Mouse (Mus musculus) lung, embryonic 14.5 days (tissue): ENCODE results near the gene Grwd1. TPM values are rescaled to one million over a fixed set of nuclear protein-coding genes. Genes with fewer than 3 reads are reported as not detected.

Experiments used
- ATAC-seq: fragments of 200-750 bp; cut with Nextera tagmentation; 2 replicates; pipeline ENCODE4 v1.8.0; 2017; ENCODE audit warnings: mild to moderate bottlenecking, moderate TSS enrichment, moderate library complexity; ENCODE audit not compliant: insufficient read depth
- DNase-seq: peaks from one replicate; pipeline ENCODE4 v3.0.0-alpha.2; 2015
- H3K27ac ChIP-seq: fragments of 300-500 bp; sonication (generic); 2 replicates; pipeline ENCODE4 v1.5.1; 2014; ENCODE audit warnings: low read depth, mild to moderate bottlenecking, moderate library complexity
- H3K27me3 ChIP-seq: fragments of 300-500 bp; sonication (generic); 2 replicates; pipeline ENCODE4 v1.6.1; 2014; ENCODE audit warnings: low read length, control low read depth; ENCODE audit not compliant: insufficient read depth
- H3K36me3 ChIP-seq: fragments of 300-500 bp; sonication (generic); 2 replicates; pipeline ENCODE4 v1.6.1; 2014; ENCODE audit warnings: control low read depth; ENCODE audit not compliant: insufficient read depth
- H3K4me1 ChIP-seq: fragments of 300-500 bp; sonication (generic); 2 replicates; pipeline ENCODE4 v1.6.1; 2014; ENCODE audit warnings: antibody characterized with exemption, control low read depth; ENCODE audit not compliant: insufficient read depth
- H3K4me2 ChIP-seq: fragments of 300-500 bp; sonication (generic); 2 replicates; pipeline ENCODE4 v1.6.1; 2014; ENCODE audit warnings: mild to moderate bottlenecking
- H3K4me3 ChIP-seq: fragments of 300-500 bp; sonication (generic); 2 replicates; pipeline ENCODE4 v1.5.1; 2014; ENCODE audit warnings: low read depth, low read length
- H3K9ac ChIP-seq: fragments of 300-500 bp; sonication (generic); 2 replicates; pipeline ENCODE4 v1.6.1; 2014
- H3K9me3 ChIP-seq: fragments of 300-500 bp; sonication (generic); 2 replicates; pipeline ENCODE4 v1.6.1; 2016; ENCODE audit warnings: low read depth, low read length, control low read depth
- CTCF ChIP-seq: IDR thresholded peaks from 2 replicates; pipeline ENCODE4 v1.5.1; 2016; ENCODE audit warnings: antibody characterized with exemption, low read depth
- WGBS: fragments of 180-500 bp; shearing (Covaris S2); extraction: QIAGEN DNeasy Blood & Tissue Kit; methylation state at CpG from one replicate; pipeline ENCODE4 v1.1.7; 2014; 5-methylcytosine and 5-hydroxymethylcytosine counted together
- polyA plus RNA-seq: library from polyadenylated mRNA; unstranded; fragments of >200 nt; fragmentation: Nextera tagmentation; extraction: Ambion mirVana; gene quantifications from 2 replicates; pipeline ENCODE4 v1.2.1, GENCODE M21; 2014

Gene Grwd1
- polyA plus RNA-seq, 1 experiment from 2014 or later, result 95.3 TPM

DNA sequence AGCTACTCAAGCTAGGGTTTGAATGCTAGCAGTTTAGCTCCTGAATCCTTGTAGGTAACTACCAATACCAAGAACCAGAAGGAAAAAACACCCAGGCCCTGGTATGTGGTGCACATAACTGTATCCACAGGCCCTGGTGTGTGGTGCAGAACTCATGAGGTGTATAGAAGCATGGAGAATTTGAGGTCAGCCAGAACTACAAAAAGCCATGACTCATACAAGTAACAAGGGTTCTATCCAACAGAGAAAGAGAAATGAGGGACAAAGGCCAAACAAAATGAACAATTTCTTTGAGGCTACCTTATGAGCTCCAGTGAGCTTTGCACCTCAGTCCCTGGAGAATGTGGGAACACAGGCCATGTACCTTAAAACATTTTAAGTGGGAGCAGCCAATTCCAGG lies 9.8 kb downstream of the Grwd1 start:
- no peak overlapping the region for H3K4me2 ChIP-seq
- H3K27me3 ChIP-seq, result no peaks in the 10 kb centered on the region
- no peak overlapping the region for H3K9ac ChIP-seq
- H3K4me1 ChIP-seq, result no peaks in the 10 kb centered on the region
- ATAC-seq (no peak), DNase-seq (no peak)
- no peak for TF ChIP-seq CTCF
- H3K36me3 ChIP-seq, result peaks cover 37% of the 10 kb centered on the region
- H3K27ac ChIP-seq, result no peak overlapping the region
- H3K9me3 ChIP-seq, result no peaks in the 10 kb centered on the region
- H3K4me3 ChIP-seq, result no peak overlapping the region

DNA sequence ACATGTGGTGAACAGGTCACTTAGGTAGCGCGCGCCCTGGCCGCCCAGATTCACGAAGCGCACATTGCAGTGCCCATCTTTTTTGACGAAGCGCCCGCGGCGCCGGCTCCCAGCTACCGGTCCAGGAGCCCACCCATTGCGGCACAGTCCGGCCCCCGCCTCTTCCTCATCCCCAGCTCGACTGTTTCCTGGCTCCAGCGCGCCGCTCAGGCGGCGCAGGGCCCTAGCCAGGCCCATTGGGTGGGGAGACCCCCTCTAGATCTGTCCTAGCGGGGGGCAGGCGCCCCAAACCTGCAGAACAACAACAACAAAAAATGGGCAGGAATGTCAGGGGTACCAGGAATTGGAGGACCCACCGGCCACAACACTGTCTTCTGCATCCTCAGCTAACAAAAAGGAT lies 10.9 kb downstream of the Grwd1 start:
- H3K4me2 ChIP-seq, result peak overlapping the region; percentile 50
- H3K27me3 ChIP-seq, result no peaks in the 10 kb centered on the region
- 13% methylated on average over 25 of the region's 25 CpGs for whole genome bisulfite sequencing
- peak overlapping the region; percentile 20; the same call in 1 of the 2 replicates for H3K9ac ChIP-seq
- H3K9me3 ChIP-seq, result no peaks in the 10 kb centered on the region
- ATAC-seq (0 out of 2 replicates have a peak, but pooled peaks have one; percentile 33), DNase-seq (no peak)
- TF ChIP-seq CTCF, result no peak
- no peak overlapping the region for H3K4me3 ChIP-seq
- no peaks in the 10 kb centered on the region for H3K4me1 ChIP-seq
- no peak overlapping the region for H3K27ac ChIP-seq
- peaks cover 26% of the 10 kb centered on the region for H3K36me3 ChIP-seq

DNA sequence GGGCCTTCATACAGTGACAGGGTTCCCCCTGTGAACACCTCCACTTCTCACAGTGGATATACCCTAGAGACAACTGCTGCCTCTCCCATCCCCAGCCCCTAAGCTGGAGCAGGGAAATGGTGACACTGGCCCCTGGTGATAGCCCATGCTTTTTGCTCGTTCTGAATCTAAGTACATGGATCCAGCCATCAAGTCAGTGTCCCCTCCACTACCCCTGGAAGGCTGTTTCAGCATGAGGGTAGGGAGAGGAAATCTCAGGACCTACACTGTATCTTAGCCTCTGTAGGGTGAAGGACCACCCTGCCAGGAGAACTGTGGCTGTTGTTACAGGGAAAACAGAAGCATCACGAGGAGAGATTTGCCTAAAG lies 14.8 kb downstream of the Grwd1 start:
- no peak for TF ChIP-seq CTCF
- H3K27ac ChIP-seq, result no peak overlapping the region
- no peak overlapping the region for H3K4me3 ChIP-seq
- no peaks in the 10 kb centered on the region for H3K9me3 ChIP-seq
- no peak overlapping the region for H3K9ac ChIP-seq
- peaks cover 7% of the 10 kb centered on the region; the same call in 1 of the 2 replicates for H3K4me1 ChIP-seq
- DNase-seq (no peak), ATAC-seq (no peak)
- no peak overlapping the region for H3K4me2 ChIP-seq
- WGBS, result 53% methylated on average over 2 of the region's 2 CpGs
- peaks cover 21% of the 10 kb centered on the region for H3K36me3 ChIP-seq
- no peaks in the 10 kb centered on the region for H3K27me3 ChIP-seq

- H3K27ac ChIP-seq, result no peak overlapping the region
- peaks cover 26% of the 10 kb centered on the region for H3K36me3 ChIP-seq
- no peak for TF ChIP-seq CTCF
- no peaks in the 10 kb centered on the region for H3K27me3 ChIP-seq
- 63% methylated on average over 10 of the region's 10 CpGs for WGBS
- ATAC-seq (no peak), DNase-seq (no peak)
- 0 out of 2 replicates have a peak overlapping the region, but pooled peaks have one; percentile 94 for H3K4me3 ChIP-seq
- H3K9me3 ChIP-seq, result no peaks in the 10 kb centered on the region
- peaks cover 7% of the 10 kb centered on the region; the same call in 1 of the 2 replicates for H3K4me1 ChIP-seq
- H3K4me2 ChIP-seq, result peak overlapping the region; percentile 51
- H3K9ac ChIP-seq, result no peak overlapping the region
Observed at GRCm38 (mm10) chr7:45815323-45815983, 15.3 kb downstream of the Grwd1 start.

DNA sequence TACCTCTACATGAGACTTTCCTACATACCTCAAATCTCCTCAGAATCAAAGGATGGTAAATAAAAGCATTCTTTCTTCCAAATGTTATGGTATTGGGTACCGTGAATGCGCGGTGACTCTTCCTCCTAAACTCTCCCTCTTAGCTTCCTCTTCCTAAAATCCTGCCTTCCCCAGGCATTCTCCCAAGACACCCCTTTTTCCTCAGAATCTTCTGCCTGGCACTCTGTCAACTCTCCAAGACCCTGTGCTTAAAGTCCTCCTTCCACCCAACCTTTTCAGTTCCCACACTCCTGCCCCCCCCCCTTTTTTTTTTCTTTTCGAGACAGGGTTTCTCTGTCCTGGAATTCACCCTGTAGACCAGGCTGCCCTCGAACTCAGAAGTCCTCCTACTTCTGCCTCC lies 15.9 kb downstream of the Grwd1 start:
- ATAC-seq (no peak), DNase-seq (no peak)
- H3K9ac ChIP-seq, result no peak overlapping the region
- peak overlapping the region; percentile 94 for H3K4me3 ChIP-seq
- H3K36me3 ChIP-seq, result peaks cover 32% of the 10 kb centered on the region
- no peak for TF ChIP-seq CTCF
- no peaks in the 10 kb centered on the region for H3K9me3 ChIP-seq
- H3K27me3 ChIP-seq, result no peaks in the 10 kb centered on the region
- peaks cover 7% of the 10 kb centered on the region; the same call in 1 of the 2 replicates for H3K4me1 ChIP-seq
- H3K27ac ChIP-seq, result no peak overlapping the region
- peak overlapping the region; percentile 51 for H3K4me2 ChIP-seq
- 6% methylated on average over 5 of the region's 5 CpGs for WGBS

- peak; percentile 100 for DNase-seq
- WGBS, result under 1% methylated on average over 85 of the region's 92 CpGs
- Histone ChIP-seq H3K27me3 (no peaks in the 10 kb centered on the region), H3K9me3 (no peaks in the 10 kb centered on the region), H3K4me2 (peak within 1 kb of the TSS; percentile 69), H3K9ac (peak within 1 kb of the TSS; percentile 100), H3K4me1 (peaks cover 7% of the 10 kb centered on the region; the same call in 1 of the 2 replicates), H3K27ac (peak within 1 kb of the TSS; percentile 100), H3K36me3 (peaks cover 40% of the 10 kb centered on the region), H3K4me3 (peak within 1 kb of the TSS; percentile 94)
- peak; percentile 99 for ATAC-seq
- TF ChIP-seq CTCF, result no peak
Observed at GRCm38 (mm10) chr7:45813787-45814779, 16.7 kb downstream of the Grwd1 start, which contains the start of gene Cyth2. Cyth2 (minus strand) TSS chr7:45814581.

- DNase-seq (no peak), ATAC-seq (no peak)
- Histone ChIP-seq H3K4me3 (peak overlapping the region; percentile 94), H3K9ac (peak overlapping the region; percentile 100), H3K27ac (no peak overlapping the region), H3K9me3 (no peaks in the 10 kb centered on the region), H3K4me2 (peak overlapping the region; percentile 69), H3K36me3 (peaks cover 52% of the 10 kb centered on the region), H3K4me1 (peaks cover 7% of the 10 kb centered on the region; the same call in 1 of the 2 replicates), H3K27me3 (no peaks in the 10 kb centered on the region)
- 81% methylated on average over 8 of the region's 8 CpGs for WGBS
- no peak for TF ChIP-seq CTCF
Observed at GRCm38 (mm10) chr7:45812921-45813320, 17.8 kb downstream of the Grwd1 start.
